Mouse (Mus musculus): ENCODE results near the gene Grik5. TPM values are rescaled to one million over a fixed set of nuclear protein-coding genes. Genes with fewer than 3 reads are reported as not detected.

The Grik5 gene
- polyA plus RNA-seq, 1 experiment from 2014 or later, result 5.1 TPM

DNA sequence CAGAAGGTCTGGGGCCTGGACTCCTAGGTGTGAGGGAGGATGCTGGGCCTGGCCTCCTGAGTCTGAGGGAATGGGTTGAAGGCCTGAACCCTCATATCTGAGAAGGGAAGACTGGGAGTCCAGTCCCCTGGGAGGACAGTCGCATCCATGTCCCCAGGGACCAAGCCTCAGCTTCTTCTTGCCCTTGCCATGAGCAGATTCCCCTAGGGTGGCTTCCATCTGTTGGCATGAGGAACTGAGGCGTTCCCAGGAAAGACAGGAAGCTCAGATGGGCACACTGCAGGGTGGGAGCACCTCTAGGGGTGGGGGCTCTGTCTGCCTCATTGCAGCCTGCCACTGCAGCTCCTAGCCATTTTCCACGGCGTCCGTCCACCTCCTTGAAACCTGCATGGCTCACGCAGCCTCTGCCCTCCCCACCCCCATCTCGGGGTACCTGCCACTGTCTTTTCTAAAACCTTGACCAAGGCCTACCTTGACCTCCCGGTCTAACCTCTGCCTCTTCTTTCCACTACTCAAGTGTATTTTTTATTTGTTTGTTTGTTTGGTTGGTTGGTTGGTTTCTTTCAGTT is 68.2 kb downstream of the Grik5 start:
- 81% methylated on average over 8 of the region's 8 CpGs for WGBS
- H3K9ac ChIP-seq (replicated peaks; ENCODE audit: low read length), result no peak overlapping the region
- H3K27ac ChIP-seq (ENCODE audit: low read length), result no peak overlapping the region
- H3K9me3 ChIP-seq (ENCODE audit: low read length), result no peaks in the 10 kb centered on the region
- peaks cover 51% of the 10 kb centered on the region for H3K27me3 ChIP-seq (ENCODE audit: insufficient read depth, low read length)
- peaks cover 5% of the 10 kb centered on the region; the same call in 1 of the 2 replicates for H3K4me1 ChIP-seq (ENCODE audit: insufficient read depth, low read length)
- ATAC-seq (ENCODE audit: low FRiP score, low TSS enrichment), result no peak
- no peak overlapping the region for H3K4me2 ChIP-seq (replicated peaks; ENCODE audit: low read depth, low read length)
- H3K36me3 ChIP-seq (ENCODE audit: insufficient read depth, low read length), result no peaks in the 10 kb centered on the region
- no peak overlapping the region for H3K4me3 ChIP-seq (ENCODE audit: low read length)

DNA sequence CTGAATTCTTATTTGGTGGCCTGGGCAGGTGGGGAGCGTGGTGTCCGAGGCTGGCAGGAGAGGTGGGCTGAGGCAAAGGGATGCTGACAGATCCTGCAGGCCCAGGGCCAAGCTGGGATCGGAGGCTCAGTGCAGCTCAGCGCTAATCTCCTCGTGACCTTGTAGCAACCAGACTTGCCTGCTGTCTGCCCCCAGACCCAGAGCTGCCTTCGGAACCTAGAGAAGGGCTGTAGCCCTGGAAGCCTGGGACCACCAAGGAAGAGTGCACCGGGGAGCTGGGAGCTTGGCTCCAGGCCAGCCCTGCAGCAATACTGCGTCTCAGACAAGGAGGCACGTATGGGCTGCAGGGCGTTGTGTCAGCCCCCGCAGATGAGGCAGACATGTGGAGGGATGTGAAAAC is 68.9 kb downstream of the Grik5 start:
- no peak overlapping the region for H3K9ac ChIP-seq (replicated peaks; ENCODE audit: low read length)
- no peaks in the 10 kb centered on the region for H3K9me3 ChIP-seq (ENCODE audit: low read length)
- peaks cover 45% of the 10 kb centered on the region for H3K27me3 ChIP-seq (ENCODE audit: insufficient read depth, low read length)
- WGBS, result 41% methylated on average over 11 of the region's 11 CpGs
- no peak overlapping the region for H3K27ac ChIP-seq (ENCODE audit: low read length)
- H3K4me2 ChIP-seq (replicated peaks; ENCODE audit: low read depth, low read length), result no peak overlapping the region
- ATAC-seq (ENCODE audit: low FRiP score, low TSS enrichment), result no peak
- no peak overlapping the region for H3K4me3 ChIP-seq (ENCODE audit: low read length)
- H3K4me1 ChIP-seq (ENCODE audit: insufficient read depth, low read length), result peaks cover 5% of the 10 kb centered on the region; the same call in 1 of the 2 replicates
- H3K36me3 ChIP-seq (ENCODE audit: insufficient read depth, low read length), result no peaks in the 10 kb centered on the region

DNA sequence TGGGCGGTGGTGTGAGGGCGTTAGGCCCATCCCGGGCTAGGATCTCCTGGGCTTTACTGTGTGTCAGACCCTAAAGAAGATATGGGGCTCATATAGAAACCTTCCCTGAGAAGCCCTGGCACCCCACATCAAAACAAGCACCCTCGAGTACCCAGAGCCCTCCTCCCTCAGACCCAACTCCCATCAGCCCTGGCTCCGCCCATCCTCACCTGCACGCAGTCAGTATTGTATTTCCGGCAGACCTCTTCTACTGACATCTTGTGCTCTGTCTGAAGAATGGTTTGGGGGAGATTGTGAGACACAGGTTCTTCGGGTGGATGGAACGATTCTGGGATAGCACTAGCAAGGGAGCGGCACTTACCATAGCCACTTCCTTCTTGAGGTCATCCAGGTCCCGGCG is 71.4 kb downstream of the Grik5 start:
- H3K4me3 ChIP-seq (ENCODE audit: low read length), result no peak overlapping the region
- 64% methylated on average over 12 of the region's 12 CpGs for WGBS

GRCm38 (mm10) chr7:25000211-25000610 is 71.9 kb downstream of the Grik5 start:
- no peak overlapping the region for H3K4me3 ChIP-seq (ENCODE audit: low read length)
- H3K9me3 ChIP-seq (ENCODE audit: low read length), result no peaks in the 10 kb centered on the region
- no peak overlapping the region for H3K4me2 ChIP-seq (replicated peaks; ENCODE audit: low read depth, low read length)
- H3K27ac ChIP-seq (ENCODE audit: low read length), result no peak overlapping the region
- no peak for ATAC-seq (ENCODE audit: low FRiP score, low TSS enrichment)
- H3K36me3 ChIP-seq (ENCODE audit: insufficient read depth, low read length), result no peaks in the 10 kb centered on the region
- H3K9ac ChIP-seq (replicated peaks; ENCODE audit: low read length), result no peak overlapping the region
- peaks cover 14% of the 10 kb centered on the region for H3K27me3 ChIP-seq (ENCODE audit: insufficient read depth, low read length)
- no peaks in the 10 kb centered on the region for H3K4me1 ChIP-seq (ENCODE audit: insufficient read depth, low read length)
- 75% methylated on average over 7 of the region's 7 CpGs for WGBS

More for the DNA sequence above, 71.4 kb downstream of the Grik5 start:
- H3K4me1 ChIP-seq (ENCODE audit: insufficient read depth, low read length), result peaks cover 4% of the 10 kb centered on the region; the same call in 1 of the 2 replicates
- no peak for ATAC-seq (ENCODE audit: low FRiP score, low TSS enrichment)
- peaks cover 19% of the 10 kb centered on the region for H3K27me3 ChIP-seq (ENCODE audit: insufficient read depth, low read length)
- no peak overlapping the region for H3K27ac ChIP-seq (ENCODE audit: low read length)
- no peaks in the 10 kb centered on the region for H3K36me3 ChIP-seq (ENCODE audit: insufficient read depth, low read length)
- no peaks in the 10 kb centered on the region for H3K9me3 ChIP-seq (ENCODE audit: low read length)
- H3K9ac ChIP-seq (replicated peaks; ENCODE audit: low read length), result no peak overlapping the region
- no peak overlapping the region for H3K4me2 ChIP-seq (replicated peaks; ENCODE audit: low read depth, low read length)

- Histone ChIP-seq H3K9ac (replicated peaks; ENCODE audit: low read length) (no peak overlapping the region), H3K4me2 (replicated peaks; ENCODE audit: low read depth, low read length) (no peak overlapping the region), H3K9me3 (ENCODE audit: low read length) (no peaks in the 10 kb centered on the region), H3K4me1 (ENCODE audit: insufficient read depth, low read length) (no peaks in the 10 kb centered on the region), H3K4me3 (ENCODE audit: low read length) (no peak overlapping the region), H3K27ac (ENCODE audit: low read length) (no peak overlapping the region), H3K36me3 (ENCODE audit: insufficient read depth, low read length) (no peaks in the 10 kb centered on the region), H3K27me3 (ENCODE audit: insufficient read depth, low read length) (no peaks in the 10 kb centered on the region)
- 66% methylated on average over 6 of the region's 6 CpGs for WGBS
- ATAC-seq (ENCODE audit: low FRiP score, low TSS enrichment), result no peak
Observed at GRCm38 (mm10) chr7:24993081-24993480, 79.1 kb downstream of the Grik5 start.

DNA sequence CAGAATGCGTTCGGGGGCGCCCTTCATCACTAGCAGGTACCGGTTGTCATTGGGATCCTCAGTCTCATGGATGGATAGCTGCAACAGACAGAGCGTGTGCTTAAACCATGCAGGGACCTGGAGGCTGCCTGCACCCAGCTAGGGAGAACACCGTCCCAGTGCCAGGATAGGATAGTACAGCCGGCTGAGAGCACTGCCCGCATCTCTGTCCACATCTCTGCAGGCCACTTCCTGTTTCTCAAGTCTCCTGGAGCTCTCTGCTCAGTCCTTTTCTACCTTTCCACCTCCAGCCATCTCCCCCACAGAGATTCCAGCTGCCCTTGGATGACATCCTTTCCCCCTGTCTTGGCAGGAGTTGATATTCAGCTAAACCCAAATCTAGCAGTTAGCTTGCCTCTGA is 81.7 kb downstream of the Grik5 start:
- H3K27me3 ChIP-seq (ENCODE audit: insufficient read depth, low read length), result no peaks in the 10 kb centered on the region
- H3K9me3 ChIP-seq (ENCODE audit: low read length), result no peaks in the 10 kb centered on the region
- H3K4me3 ChIP-seq (ENCODE audit: low read length), result no peak overlapping the region
- H3K4me1 ChIP-seq (ENCODE audit: insufficient read depth, low read length), result no peaks in the 10 kb centered on the region
- H3K9ac ChIP-seq (replicated peaks; ENCODE audit: low read length), result no peak overlapping the region
- ATAC-seq (ENCODE audit: low FRiP score, low TSS enrichment), result no peak
- H3K27ac ChIP-seq (ENCODE audit: low read length), result no peak overlapping the region
- WGBS, result 88% methylated on average over 8 of the region's 8 CpGs
- no peak overlapping the region for H3K4me2 ChIP-seq (replicated peaks; ENCODE audit: low read depth, low read length)
- H3K36me3 ChIP-seq (ENCODE audit: insufficient read depth, low read length), result no peaks in the 10 kb centered on the region

DNA sequence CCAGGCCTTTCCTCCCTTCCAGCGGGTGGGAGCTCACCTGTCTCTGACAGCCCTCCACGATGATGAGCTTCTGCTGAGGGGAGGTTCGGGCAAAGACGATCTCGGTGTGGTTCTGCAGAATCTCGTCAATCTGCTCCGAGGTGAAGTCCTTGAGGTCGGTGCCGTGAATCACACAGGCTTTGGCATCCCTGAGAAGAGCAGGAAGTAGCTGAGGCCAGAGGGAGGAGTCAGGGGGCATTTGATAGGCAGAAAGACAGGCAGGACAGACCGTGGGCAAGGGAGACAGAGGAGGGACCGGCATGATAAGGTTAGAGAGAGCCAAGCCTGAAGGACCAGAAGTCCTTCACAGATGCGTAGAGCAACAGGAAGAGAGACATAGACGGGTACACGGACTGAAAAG is 84.2 kb downstream of the Grik5 start:
- WGBS, result 84% methylated on average over 14 of the region's 14 CpGs
- Histone ChIP-seq H3K4me2 (replicated peaks; ENCODE audit: low read depth, low read length) (no peak overlapping the region), H3K27ac (ENCODE audit: low read length) (no peak overlapping the region), H3K4me1 (ENCODE audit: insufficient read depth, low read length) (no peaks in the 10 kb centered on the region), H3K4me3 (ENCODE audit: low read length) (no peak overlapping the region), H3K9me3 (ENCODE audit: low read length) (no peaks in the 10 kb centered on the region), H3K27me3 (ENCODE audit: insufficient read depth, low read length) (no peaks in the 10 kb centered on the region), H3K9ac (replicated peaks; ENCODE audit: low read length) (no peak overlapping the region), H3K36me3 (ENCODE audit: insufficient read depth, low read length) (no peaks in the 10 kb centered on the region)
- no peak for ATAC-seq (ENCODE audit: low FRiP score, low TSS enrichment)

DNA sequence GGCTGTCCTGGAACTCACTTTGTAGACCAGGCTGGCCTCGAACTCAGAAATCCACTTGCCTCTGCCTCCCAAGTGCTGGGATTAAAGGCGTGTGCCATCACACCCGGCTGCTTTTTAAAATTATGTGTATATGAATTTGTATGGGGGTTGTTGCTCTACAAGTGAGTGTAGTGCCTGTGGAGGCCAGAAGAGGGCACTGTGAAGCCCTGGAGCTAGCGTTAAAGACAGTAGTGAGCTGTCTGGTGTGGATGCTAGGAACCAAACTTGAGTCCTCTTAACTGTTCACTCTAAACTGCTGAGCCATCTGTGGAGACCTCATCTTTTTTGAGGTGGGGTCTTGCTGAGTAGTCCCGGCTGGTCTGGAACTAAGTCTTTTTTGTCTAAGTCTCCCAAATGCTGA is 86.3 kb downstream of the Grik5 start:
- no peaks in the 10 kb centered on the region for H3K4me1 ChIP-seq (ENCODE audit: insufficient read depth, low read length)
- H3K27ac ChIP-seq (ENCODE audit: low read length), result no peak overlapping the region
- no peaks in the 10 kb centered on the region for H3K27me3 ChIP-seq (ENCODE audit: insufficient read depth, low read length)
- ATAC-seq (ENCODE audit: low FRiP score, low TSS enrichment), result no peak
- no peak overlapping the region for H3K4me2 ChIP-seq (replicated peaks; ENCODE audit: low read depth, low read length)
- no peak overlapping the region for H3K9ac ChIP-seq (replicated peaks; ENCODE audit: low read length)
- no peaks in the 10 kb centered on the region for H3K36me3 ChIP-seq (ENCODE audit: insufficient read depth, low read length)
- H3K9me3 ChIP-seq (ENCODE audit: low read length), result no peaks in the 10 kb centered on the region
- H3K4me3 ChIP-seq (ENCODE audit: low read length), result no peak overlapping the region
- WGBS, result 73% methylated on average over 5 of the region's 5 CpGs

GRCm38 (mm10) chr7:24984307-24984706 is 87.8 kb downstream of the Grik5 start:
- Histone ChIP-seq H3K4me3 (ENCODE audit: low read length) (no peak overlapping the region), H3K27me3 (ENCODE audit: insufficient read depth, low read length) (no peaks in the 10 kb centered on the region), H3K4me2 (replicated peaks; ENCODE audit: low read depth, low read length) (no peak overlapping the region), H3K36me3 (ENCODE audit: insufficient read depth, low read length) (no peaks in the 10 kb centered on the region), H3K9ac (replicated peaks; ENCODE audit: low read length) (no peak overlapping the region), H3K27ac (ENCODE audit: low read length) (no peak overlapping the region), H3K9me3 (ENCODE audit: low read length) (no peaks in the 10 kb centered on the region), H3K4me1 (ENCODE audit: insufficient read depth, low read length) (no peaks in the 10 kb centered on the region)
- no peak for ATAC-seq (ENCODE audit: low FRiP score, low TSS enrichment)
- 91% methylated on average over 2 of the region's 2 CpGs for WGBS

GRCm38 (mm10) chr7:24983396-24983795 is 88.8 kb downstream of the Grik5 start:
- ATAC-seq (ENCODE audit: low FRiP score, low TSS enrichment), result no peak
- H3K4me2 ChIP-seq (replicated peaks; ENCODE audit: low read depth, low read length), result no peak overlapping the region
- H3K4me3 ChIP-seq (ENCODE audit: low read length), result no peak overlapping the region
- H3K27ac ChIP-seq (ENCODE audit: low read length), result no peak overlapping the region
- H3K9me3 ChIP-seq (ENCODE audit: low read length), result no peaks in the 10 kb centered on the region
- no peaks in the 10 kb centered on the region for H3K27me3 ChIP-seq (ENCODE audit: insufficient read depth, low read length)
- WGBS, result 86% methylated on average over 5 of the region's 5 CpGs
- no peaks in the 10 kb centered on the region for H3K4me1 ChIP-seq (ENCODE audit: insufficient read depth, low read length)
- H3K36me3 ChIP-seq (ENCODE audit: insufficient read depth, low read length), result no peaks in the 10 kb centered on the region
- H3K9ac ChIP-seq (replicated peaks; ENCODE audit: low read length), result no peak overlapping the region

Measured in kidney, embryonic 16.5 days (tissue).